Comparison of ENCODE assay signal across 15 mouse cellular contexts in genomic region chr7:122728846-122729245, GRCm38 (mm10). TPM values are rescaled to one million over a fixed set of nuclear protein-coding genes. Genes with fewer than 3 reads are reported as not detected.
DNase-seq lines count a peak whose midpoint lies in the region; TF ChIP-seq lines count a peak whose summit lies in the region.
"Had no signal": no experiment of that assay in that cellular context is flagged by ENCODE, and none has a peak within 500 bp of the region (broad histone marks: within the 10 kb centered on the region; RNA-seq: fewer than 3 reads in every experiment).

No protein-coding gene starts in this region.

- no peak for TF ChIP-seq CTCF in lung, adult 2 months (IDR thresholded peaks at IDR 0.05; ENCODE audit: insufficient read depth, low read length)

- H3K27ac ChIP-seq in embryonic facial prominence, embryonic 10.5 days (replicated peaks), result 0 out of 2 replicates have a peak overlapping the region, but pooled peaks have one; percentile 24
- no peak overlapping the region for H3K27ac ChIP-seq in heart, embryonic 10.5 days
- H3K27ac ChIP-seq: hindbrain, embryonic 15.5 days; midbrain, embryonic 15.5 days; stomach, embryonic 15.5 days had no signal

- H3K36me3 ChIP-seq in embryonic facial prominence, embryonic 10.5 days (replicated peaks), result no peaks in the 10 kb centered on the region
- no peaks in the 10 kb centered on the region for H3K36me3 ChIP-seq in heart, embryonic 10.5 days
- H3K36me3 ChIP-seq: hindbrain, embryonic 15.5 days; midbrain, embryonic 15.5 days; stomach, embryonic 15.5 days had no signal

- TF ChIP-seq POLR2A in lung, adult 2 months (IDR thresholded peaks at IDR 0.05; ENCODE audit: borderline replicate concordance, extremely low read depth, low read depth, low read length), result no peak

- H3K4me1 ChIP-seq in embryonic facial prominence, embryonic 10.5 days, result 0 out of 2 replicates have a peak, but pooled peaks cover 4% of the 10 kb centered on the region
- H3K4me1 ChIP-seq in lung, adult 2 months (ENCODE audit: control insufficient read depth, insufficient read depth, low read length), result no peaks in the 10 kb centered on the region
- peaks cover 6% of the 10 kb centered on the region; the same call in 1 of the 2 replicates for H3K4me1 ChIP-seq in heart, embryonic 10.5 days
- H3K4me1 ChIP-seq: midbrain, embryonic 15.5 days; stomach, embryonic 15.5 days had no signal

- intact Hi-C loops in left cerebral cortex, postnatal 4 days (cut with DNase I), result no loop called here

- H3K27me3 ChIP-seq in embryonic facial prominence, embryonic 10.5 days (replicated peaks; ENCODE audit: low read depth, poor library complexity, severe bottlenecking), result no peaks in the 10 kb centered on the region
- H3K27me3 ChIP-seq in heart, embryonic 10.5 days (ENCODE audit: insufficient read depth, poor library complexity, severe bottlenecking), result no peaks in the 10 kb centered on the region
- H3K27me3 ChIP-seq: hindbrain, embryonic 15.5 days; midbrain, embryonic 15.5 days; stomach, embryonic 15.5 days had no signal

- WGBS in embryonic facial prominence, embryonic 10.5 days, result 52% methylated on average over 7 of the region's 7 CpGs
- WGBS in lung, adult 2 months, result 36% methylated on average over 7 of the region's 7 CpGs
- 23% methylated on average over 7 of the region's 7 CpGs for WGBS in heart, embryonic 10.5 days

- DNase-seq in cerebellum, adult 18-20 months, result peak; percentile 3 to 11
- no peak for DNase-seq in cerebellum, adult 9-10 months
- DNase-seq in left cerebral cortex, postnatal 4 days, result peak; percentile 31
- no peak for DNase-seq in left cerebral cortex, adult 9 months (ENCODE audit: low spot score in 2 of 2)
- no peak for DNase-seq in embryonic facial prominence, embryonic 10.5 days (ENCODE audit: low spot score)
- DNase-seq in ovary, postnatal 14 days (ENCODE audit: low spot score), result peak; percentile 7
- no peak for DNase-seq in lung, adult 2 months
- DNase-seq in heart, embryonic 10.5 days (ENCODE audit: low spot score), result no peak
- DNase-seq: liver had no signal

- H3K4me3 ChIP-seq in embryonic facial prominence, embryonic 10.5 days, result no peak overlapping the region
- H3K4me3 ChIP-seq in lung, adult 2 months (replicated peaks; ENCODE audit: extremely low read depth, low read depth, low read length), result no peak overlapping the region
- H3K4me3 ChIP-seq in heart, embryonic 10.5 days, result no peak overlapping the region
- H3K4me3 ChIP-seq: hindbrain, embryonic 15.5 days; midbrain, embryonic 15.5 days; stomach, embryonic 15.5 days had no signal

- no peaks in the 10 kb centered on the region for H3K9me3 ChIP-seq in embryonic facial prominence, embryonic 10.5 days
- no peaks in the 10 kb centered on the region for H3K9me3 ChIP-seq in heart, embryonic 10.5 days
- H3K9me3 ChIP-seq: hindbrain, embryonic 15.5 days; midbrain, embryonic 15.5 days; stomach, embryonic 15.5 days had no signal

RNA-seq across cellular contexts. Expression of gene Cacng3, which starts 58.6 kb away (rescaled TPM):
- total RNA-seq in left cerebral cortex, postnatal 4 days (2021), result 10 to 100 TPM; 32.2 to 39.0 TPM
- polyA plus RNA-seq in embryonic facial prominence, embryonic 10.5 days (2016; fragmentation: Nextera tagmentation; extraction: Ambion mirVana), result 0.06 TPM in 1 of 2 replicates, not detected in the other
- polyA plus RNA-seq in lung, adult 2 months (2012; rRNA removed), result not detected in 2 replicates
- not detected in 2 replicates for polyA plus RNA-seq in heart, embryonic 10.5 days (2016; fragmentation: Nextera tagmentation; extraction: Ambion mirVana)
- total RNA-seq: ES-E14; gastrocnemius, adult 18-20 months had no signal
- polyA plus RNA-seq: lung, postnatal 0 days had no signal

Comparison
In these comparisons a context has a peak if more than half of its experiments do, and no peak if none do; other contexts are left out.
1. DNase-seq: peak in cerebellum, adult 18-20 months (2 of 2), left cerebral cortex, postnatal 4 days (single experiment) and ovary, postnatal 14 days (single experiment); none in cerebellum, adult 9-10 months (single experiment), left cerebral cortex, adult 9 months (0 of 2), embryonic facial prominence, embryonic 10.5 days (single experiment), lung, adult 2 months (single experiment) and heart, embryonic 10.5 days (single experiment).